Mouse (Mus musculus) MEL-GATA-1-ER (cell line): ENCODE results near the gene Zcchc24.

Experiments used
- DNase-seq: peaks from one replicate; pipeline ENCODE4 v3.0.0-alpha.2; 2012; ENCODE audit warnings: low read depth; ENCODE audit errors: extremely low read depth

Zcchc24 gene

DNA sequence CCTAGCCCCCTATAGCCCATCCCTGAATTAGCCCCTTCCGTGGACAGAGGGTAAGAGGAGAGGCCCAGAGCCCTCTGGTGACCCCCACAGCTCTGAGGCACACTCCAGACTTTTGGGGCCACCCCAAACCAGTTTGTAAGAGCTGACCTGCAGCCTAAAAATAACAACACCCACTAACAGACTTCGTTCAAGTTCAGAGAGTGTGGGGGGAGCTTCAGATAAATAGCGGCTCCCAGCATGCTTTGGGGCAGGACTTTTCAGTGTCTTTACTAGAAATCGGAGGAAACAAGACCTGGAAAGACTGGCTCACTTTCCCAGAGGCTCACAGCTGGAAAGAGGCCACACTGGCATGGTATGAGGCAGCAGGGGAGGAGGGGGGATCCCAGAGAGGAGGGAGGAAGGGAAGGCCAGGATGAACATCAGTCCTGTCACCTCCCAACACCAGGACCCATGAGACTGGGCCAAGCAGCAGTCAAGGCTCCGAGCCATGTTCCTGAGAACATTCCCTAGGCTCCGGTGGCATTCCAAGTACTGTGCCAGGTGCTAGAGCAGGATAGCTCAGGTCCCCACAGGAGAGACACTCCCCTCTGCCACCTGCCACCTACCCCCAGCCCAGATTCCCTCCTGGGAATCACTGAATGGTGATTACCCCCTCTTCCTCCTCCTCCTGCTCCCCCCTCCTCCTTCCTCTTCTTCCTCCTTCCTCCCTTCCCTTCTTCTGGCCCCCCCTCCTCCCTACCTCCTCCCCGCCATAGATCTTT lies 20.7 kb downstream of the Zcchc24 start:
- no peak for DNase-seq

- no peak for DNase-seq
Observed at GRCm38 (mm10) chr14:25746971-25747945, 21.6 kb downstream of the Zcchc24 start.

- DNase-seq: no peak
Observed at GRCm38 (mm10) chr14:25746371-25746770, 22.5 kb downstream of the Zcchc24 start.

GRCm38 (mm10) chr14:25745365-25746184 lies 23.3 kb downstream of the Zcchc24 start:
- DNase-seq: no peak

- DNase-seq: no peak
Observed at GRCm38 (mm10) chr14:25742943-25743342, 25.9 kb downstream of the Zcchc24 start.

DNA sequence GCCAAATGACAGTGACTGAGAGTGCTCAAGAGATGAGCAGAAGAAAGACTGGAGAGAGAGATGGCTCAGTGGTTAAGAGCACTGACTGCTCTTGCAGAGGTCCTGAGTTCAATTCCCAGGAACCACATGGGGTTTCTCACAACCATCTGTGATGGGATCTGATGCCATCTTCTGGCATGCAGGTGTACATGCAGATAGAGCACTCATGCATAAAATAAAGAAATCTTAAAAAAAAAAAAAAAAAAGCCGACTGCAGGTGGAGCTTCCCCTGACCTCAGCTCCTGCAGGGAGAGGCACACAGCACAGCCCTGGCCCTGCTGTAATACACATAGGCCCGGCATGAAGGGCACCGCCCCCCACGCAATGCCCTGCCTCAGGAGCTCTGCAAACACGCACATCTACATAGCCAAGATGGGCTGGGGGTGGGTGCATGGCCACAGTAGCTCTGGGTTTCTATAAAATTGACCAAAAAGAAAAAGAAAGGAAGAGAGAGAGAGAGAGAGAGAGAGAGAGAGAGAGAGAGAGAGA lies 26.9 kb downstream of the Zcchc24 start:
- DNase-seq: no peak

DNA sequence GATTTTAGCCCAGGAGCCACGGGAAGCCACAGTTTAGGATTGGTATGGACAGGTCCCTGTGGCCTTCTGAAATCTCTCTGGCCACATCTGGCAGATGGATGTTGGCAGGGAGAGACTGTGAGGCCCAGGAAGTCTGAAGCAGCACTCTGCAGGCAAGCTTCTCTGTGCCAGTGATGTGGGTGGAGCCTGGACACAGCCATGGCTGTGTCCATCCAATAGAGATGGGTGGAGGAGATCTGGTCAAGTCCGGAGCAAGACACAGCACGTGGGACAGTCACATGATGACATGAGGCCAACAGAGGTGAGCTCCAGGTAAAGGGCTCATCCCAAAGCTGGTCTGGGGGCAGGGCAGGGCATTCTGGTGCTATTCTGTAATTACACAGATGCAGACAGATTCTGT lies 27.6 kb downstream of the Zcchc24 start:
- DNase-seq: no peak

DNA sequence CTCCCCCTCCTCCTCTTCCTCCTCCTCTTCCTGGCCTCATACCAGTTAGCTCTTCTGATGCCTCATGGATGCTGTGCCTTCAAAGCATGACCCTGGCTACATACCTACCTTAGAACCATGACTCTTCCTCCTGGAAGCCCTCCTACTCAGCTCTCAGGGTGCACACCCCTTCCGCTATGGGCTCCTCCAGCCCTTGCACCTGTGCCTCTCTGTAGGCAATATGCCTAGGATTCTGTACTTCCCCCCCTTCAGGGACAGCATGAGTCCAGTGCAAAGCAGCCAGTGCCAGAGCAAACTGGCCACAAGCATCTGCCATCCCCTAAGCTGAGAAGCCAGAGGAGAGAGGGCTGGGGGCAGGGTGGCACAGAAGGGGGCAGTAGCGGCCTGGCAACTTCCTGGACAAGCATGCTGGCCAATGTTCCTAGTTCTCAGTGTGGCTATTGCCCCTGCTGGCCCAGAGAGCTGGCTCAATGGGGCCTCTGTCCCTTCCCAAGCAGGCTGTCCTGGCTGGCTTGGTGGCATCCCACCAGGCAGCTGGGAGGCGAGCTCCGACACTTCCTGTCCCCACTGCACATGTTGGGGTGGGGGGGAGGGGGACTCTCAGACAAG lies 28.8 kb downstream of the Zcchc24 start:
- no peak for DNase-seq

DNA sequence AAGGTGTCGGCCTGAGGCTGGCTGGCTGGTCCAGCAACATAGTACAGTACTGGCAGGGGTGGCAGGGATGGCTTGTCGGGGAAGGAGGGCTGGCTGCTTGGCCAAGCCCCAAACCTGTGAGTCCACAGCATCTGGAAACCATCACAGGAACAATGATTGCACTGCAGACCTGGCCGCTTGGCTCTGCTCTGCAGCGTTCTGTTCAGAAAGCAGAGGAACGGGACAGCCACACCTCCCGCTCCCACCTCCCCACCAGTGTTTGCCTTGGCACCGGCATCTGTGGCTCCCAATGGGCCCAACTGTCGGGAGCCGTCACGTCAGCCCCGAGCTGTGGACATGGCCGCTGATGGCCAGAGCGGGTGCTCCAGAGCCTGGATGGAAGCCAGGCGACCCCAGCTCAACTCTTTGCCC lies 30.2 kb downstream of the Zcchc24 start:
- no peak for DNase-seq

DNA sequence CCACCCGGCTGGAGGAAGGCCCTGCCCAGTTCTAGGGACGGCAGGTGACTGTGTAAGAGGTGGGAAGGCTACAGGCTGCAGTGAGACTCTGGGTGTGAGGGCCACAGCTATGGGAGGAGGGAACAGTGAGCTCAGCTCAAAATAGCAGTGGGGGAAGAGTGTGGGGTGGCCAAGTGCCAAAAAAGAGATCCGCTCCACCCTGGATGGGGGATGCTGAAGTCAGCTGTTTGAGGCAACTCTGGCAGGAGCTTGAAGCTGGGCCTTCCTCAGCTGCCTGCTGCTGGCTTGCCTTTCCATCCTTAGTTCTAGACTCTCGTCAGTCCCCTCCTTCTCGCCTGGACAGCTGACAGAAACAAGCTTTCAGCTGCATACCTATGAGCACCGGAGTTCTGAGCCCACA lies 32.2 kb downstream of the Zcchc24 start:
- DNase-seq: no peak

DNA sequence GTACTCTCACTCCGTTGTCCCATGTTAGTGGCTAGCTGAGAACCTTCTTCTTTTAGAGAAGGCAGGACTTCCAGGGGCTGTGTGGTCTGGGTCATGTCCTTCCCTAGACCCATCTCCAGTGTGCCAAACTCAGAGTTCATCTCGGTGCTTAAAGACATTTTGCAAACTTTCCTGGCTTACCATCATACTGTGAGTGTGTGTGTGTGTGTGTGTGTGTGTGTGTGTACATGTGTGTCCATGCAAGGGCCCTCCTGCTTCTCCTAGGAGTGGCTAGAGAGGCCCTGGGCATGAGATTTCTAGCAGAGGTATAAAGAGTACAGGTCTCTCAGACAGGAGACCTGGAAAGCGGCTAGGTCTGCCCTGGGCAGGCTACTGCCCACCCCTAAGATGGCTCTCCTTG lies 32.7 kb downstream of the Zcchc24 start:
- DNase-seq: no peak

DNA sequence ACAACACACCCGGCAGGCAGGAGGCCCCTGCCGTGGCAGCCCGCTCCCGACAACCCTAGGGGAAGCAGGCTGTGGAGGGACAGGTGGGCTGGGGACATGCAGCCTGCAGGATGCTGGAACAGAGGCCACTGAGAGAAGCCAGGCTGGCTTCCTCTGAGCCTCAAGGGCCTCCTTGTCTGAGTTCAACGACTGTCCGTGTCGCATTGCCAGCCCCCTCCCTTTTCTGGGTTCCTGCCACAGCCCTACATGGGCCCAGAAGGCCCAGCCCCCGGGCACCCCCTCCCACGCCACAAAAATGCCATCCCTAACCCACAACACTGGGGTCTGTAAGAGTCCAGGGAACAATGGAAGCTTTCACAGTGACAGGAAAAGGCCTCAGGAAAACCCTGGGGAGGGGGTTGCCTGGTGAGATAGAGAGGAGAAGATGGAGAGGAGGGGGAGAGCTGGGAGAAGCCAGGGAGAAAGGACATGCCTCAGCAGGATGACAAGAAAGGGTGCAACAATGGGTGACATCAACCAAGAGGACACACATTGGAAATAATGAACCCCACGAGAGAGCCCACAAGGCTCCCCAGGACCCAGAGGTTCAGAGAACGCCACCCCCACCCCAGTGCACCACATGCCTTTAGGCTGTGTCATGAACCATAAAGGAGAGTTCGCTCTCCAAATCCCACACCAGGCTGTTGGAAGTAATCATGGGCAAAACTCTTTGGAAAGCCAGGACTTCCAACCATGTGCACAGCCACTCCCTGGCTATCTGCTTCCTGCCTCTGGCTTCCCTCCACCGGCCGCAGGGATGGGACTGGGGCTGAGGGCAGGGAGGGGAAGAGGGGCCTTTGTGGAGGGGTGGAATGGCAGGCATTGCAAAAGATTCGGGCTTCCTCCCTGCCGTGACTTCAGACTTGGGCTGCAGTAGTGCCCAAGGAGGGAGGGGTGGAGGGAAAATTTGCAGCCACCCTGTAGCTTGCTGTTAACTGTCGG lies 33.8 kb downstream of the Zcchc24 start:
- DNase-seq: no peak

DNA sequence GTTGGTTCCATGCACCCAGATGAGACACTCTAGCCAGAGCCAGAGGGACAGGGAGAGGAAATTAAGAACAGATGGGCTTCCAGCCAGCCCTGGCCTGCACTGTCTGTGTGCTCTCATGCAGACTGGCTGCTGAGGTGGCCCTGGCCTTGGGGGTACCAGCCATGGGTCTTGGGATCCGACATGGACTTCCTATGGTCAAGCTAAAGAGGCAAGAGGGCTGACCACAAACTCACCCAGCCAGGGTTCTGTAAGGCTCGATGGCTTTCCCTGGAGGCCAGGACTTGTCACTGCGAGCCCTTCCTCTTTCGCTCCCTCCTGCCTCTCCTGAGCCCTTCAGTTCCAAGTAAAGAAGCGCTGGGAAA lies 41.7 kb downstream of the Zcchc24 start:
- DNase-seq: no peak

DNA sequence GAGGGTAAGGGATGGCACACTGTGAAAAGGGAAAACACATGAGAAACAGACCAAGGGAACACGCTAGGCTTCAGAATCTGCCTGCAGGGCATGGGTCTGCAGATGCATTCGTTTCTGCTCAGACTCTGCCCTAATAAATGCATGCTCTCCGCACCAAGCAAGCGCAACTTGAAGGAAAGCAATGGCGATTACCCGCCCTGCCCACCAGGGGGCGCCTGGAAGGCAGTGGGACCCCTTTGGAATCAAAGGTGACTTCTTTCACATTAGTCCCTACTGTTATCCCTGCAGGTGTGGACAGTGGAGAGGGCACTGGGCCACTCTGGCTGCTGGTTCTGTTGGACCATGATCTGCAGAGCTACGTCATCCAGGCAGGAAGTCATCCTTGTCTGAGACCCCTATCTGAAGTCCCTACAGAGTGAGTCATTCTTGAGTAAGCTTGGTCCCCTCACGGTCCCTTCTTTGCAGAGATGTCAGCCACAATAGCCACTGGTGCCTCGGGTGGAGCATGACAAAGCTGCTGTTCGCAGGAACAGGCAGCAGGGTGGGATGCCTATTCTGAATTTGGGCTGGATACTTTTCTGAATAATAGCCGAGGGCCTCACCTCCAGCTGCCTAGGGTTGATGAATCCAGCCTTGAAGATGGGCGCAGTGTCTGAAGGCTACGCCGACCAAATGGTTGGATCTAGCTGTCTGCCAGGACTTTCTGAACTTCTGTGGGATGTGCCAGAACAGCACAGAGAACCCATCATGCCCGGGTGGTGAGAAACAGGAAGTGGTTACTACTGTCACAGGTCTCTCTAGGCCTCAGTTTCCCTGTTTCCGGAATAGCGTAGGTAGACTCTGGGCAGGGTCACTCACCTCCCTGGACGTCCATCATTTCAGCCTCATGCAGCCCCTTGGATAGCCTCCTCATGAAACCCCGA lies 42.4 kb downstream of the Zcchc24 start:
- no peak for DNase-seq

DNA sequence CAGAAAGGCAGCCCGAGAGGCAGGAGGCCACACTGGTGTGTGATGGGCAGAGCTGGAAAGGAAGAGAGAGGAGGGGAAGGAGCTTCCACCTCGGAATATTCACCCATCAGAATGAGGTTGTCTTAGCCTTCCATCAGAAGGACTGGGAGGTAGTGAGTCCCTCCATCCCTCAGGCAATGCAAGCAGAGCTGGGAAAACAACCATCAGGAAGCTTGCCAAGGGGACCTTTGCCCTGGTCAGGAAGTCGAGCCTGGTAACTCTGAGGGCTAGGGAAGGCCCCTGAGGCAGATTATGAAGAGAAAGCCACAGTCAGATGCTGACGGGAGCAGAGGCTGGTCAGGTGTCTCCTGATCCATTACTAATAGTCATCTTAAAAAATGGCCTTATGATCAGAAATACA lies 43.1 kb downstream of the Zcchc24 start:
- DNase-seq: no peak

GRCm38 (mm10) chr14:25725032-25725497 lies 43.8 kb downstream of the Zcchc24 start:
- DNase-seq: no peak

DNA sequence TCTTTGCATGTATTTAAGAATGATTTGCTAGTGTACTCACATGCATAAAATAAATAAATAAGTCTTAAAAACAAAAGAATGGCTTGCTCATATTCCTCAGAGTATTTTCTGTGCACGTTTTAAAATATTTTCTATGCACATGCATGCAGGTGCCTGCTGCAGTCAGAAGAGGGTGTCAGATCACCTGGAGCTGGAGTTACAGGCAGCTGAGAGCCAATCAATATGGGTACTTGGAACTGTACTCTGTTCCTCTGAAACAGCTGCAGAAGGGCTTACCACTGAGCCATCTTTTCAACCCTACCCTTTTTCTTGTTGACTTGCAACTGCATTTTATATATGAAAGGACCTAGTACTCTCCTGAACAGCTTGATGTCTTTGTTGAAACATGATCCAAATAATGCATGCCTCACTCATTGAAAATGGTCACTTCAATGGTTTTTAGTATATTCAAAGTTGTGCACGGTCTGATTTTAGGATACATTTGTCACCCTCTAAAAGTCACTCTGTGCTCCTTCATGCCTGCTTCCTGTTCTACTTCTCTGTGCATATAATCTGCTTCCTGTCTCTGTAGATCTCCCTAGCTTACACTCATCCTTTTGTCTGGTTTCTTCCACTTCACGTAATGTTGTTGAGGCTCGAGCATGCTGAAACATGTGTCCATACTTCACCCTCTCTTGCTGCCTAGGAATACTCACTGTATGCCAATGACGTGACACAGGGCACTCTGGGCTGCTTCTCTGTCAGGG lies 47.7 kb downstream of the Zcchc24 start:
- no peak for DNase-seq

DNA sequence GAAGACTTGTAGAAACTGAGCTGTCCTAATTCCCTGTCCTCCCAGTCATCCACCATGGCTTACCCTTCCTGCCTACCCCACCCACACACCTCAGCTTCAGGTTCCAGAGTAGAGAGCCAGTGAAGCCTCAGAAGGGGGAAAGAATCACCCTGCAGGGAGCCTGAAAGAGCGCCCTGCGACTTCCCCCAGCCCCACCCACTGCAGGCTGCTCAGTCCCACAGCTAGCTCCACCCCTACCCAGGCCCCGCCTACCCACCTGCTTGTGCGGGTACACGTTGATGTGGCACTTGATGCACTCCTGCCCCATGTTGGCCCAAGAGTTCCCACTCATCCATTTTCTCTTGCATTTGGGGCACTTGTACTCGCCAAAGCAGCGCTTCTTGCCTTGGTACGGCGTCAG lies 49.5 kb downstream of the Zcchc24 start:
- DNase-seq: no peak
